Mouse (Mus musculus) T-cell, adult 2 months (primary cell): ENCODE results near the gene Adam6b.
A peak's percentile ranks its signal among the peaks of the same experiment; 100 is the strongest.
"Not testable (repeated sequence)": the region's sequence is repeated elsewhere in the genome, so short reads cannot be mapped to it uniquely, and the experiment has no call there.

Source experiments
- DNase-seq: peaks from one replicate; pipeline ENCODE4 v3.0.0; 2022; ENCODE audit warnings: low spot score

Adam6b gene

DNA sequence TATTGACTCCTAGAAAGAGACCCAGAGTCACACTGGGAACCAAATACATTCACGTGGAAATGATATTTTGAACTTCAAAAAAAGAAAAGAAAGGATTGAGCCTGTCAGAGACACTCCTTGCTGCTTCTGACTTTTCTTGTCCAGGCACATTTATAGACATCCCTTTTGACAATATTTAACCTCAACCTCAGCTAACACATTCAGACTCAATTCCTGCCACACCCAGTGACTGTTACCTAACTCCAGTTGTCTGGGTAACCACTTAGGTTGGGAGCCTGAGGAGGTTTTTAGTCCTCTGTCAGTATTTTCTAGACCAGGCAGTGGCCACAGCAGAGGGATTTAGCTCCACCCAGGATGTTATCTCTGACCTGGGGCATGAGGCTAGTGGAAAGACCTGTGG lies at the start of gene Adam6b:
TSS of gene Adam6b (plus strand) at position 301 of the 400 bp plus-strand sequence.
- DNase-seq: not testable (repeated sequence)

DNA sequence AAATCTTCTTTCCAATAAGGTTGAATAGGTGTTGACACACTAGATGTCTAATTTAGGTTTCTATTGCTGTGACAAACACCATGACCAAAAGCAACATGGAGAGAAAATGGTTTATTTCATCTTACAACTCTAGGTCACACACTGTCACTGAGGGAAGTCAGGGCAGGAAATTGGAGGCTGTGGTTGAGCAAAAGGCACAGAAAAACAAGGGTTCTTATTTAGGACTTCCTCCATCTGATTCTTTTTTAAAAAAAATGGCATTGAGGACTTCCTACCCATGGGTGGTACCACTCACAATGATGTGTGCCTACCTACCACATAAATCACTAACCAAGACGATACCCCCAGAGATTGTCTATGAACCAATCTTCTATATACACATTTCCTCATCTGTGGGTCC lies 43.2 kb upstream of the Adam6b start:
- peak; percentile 79 for DNase-seq

DNA sequence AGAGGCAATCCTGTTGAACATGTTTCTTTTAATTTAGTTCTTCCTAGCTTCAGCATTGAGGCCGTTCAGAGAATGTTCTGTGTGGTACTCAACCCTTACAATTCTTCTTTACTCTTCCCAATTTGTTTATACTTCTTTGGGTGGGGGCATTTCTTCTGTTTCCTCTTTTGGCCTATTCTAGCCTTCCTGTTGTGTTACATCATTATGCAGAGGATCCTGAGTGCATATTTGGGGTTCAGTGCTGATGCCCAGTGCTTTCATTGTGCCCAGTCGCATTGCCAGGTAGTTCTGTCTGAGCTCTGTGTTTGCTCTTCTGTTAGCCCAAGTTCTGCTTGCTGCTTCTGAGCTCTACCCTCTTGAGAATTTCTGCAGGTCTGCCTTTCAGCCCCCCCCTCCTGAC lies 13.1 kb upstream of the Adam6b start:
- no peak for DNase-seq

DNA sequence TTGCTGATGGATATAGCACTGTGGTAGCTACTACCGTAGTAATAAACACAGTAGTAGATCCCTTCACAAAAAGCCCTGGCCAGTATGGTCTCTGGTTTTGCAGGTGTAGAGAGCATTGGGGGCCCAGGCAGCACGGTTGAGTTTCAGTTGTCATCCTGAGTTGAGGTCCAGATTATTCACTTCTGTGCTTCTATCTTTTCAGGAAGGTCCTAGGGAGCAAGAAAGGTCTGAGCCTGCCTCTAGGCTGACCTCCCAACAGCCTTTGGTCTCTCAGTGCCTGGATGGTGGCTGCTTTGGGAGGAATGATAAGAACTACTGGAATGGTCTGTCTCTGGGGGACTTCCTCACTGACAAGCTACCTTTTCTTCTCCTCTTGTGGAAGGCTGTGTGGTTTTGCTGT lies 7.2 kb upstream of the Adam6b start:
- DNase-seq: no peak

DNA sequence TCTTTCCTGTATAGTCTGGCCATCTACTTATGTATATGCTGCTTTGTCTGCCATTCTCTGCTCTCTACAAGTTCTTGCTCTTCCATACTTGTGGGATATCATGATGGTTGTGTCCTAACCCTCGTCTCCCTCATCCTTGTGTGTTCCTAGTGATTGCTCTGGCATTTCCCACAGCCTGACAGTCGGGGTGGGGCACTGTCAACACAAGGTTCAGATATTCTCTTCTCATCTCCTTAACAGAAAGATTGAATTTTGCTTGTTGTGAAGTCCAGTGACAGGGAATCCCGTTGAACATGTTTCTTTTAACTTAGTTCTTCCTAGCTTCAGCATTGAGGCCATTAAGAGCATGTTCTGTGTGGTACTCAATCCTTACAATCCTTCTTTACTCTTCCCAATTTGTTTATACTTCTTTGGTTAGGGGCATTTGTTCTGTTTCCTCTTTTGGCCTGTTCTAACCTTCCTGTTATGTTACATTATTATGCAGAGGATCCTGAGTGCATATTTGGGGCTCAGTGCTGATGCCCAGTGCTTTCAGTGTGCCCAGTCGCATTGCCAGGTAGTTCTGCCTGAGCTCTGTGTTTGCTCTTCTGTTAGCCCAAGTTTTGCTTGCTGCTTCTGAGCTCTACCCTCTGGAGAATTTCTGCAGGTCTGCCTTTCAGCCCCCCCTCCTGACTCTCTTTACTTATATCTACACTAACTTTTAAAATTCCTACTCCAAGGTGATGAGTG lies 6.5 kb upstream of the Adam6b start:
- no peak for DNase-seq

DNA sequence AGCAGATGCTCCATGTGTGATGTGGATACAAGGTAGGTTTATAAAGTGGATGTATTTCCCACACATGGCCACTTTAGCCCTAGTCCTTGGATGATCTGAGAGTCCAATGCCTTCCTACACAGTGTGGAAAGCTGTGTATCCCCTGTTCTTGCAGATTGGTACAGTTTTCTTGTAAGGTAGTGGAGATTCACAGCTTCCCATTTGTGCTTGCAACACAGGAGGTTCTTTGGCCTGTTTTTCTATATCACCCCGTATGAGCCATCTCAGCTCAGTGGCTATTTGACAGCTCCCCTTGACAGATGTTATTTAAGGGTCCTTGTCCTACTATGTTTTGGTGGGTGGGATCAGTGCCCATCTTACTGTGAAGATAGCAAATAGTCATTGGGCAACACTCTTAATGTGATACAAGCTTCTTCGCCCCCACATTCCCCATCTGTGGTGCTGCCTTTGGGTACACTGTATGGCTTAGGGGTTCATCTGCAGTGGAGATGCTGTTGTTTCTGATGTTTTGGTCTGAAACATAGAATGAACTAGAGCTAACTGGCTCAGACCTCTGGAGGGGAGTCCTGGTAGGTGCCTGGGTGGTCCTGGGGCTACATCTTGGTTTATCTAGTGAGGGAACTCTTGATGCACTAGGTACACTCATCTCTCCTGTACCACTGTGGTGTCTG lies 5.7 kb upstream of the Adam6b start:
- no peak for DNase-seq

DNA sequence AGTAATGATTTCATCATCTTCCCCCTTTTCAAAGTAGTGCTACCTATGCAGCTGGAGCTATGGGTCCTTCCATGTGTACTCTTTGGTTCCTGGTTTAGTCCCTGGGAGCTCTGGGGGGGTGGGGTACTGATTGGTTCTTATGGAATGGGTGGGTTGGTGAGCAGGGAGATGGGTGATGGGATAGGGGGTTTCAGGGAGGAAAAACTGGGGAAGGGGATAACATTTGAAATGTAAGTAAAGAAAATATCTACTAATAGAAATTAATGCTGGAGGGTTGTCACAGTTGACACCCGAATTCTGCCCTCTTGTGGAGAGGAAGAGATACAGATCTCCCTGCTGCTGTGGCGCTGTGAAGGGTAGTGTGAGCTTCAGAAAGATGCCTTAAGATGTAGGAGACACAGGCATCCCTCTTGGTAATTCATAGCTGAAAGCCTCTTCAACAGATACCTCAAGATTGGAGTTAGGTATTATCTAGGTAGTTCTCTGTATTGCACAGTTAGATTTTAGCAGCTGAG lies 4.3 kb upstream of the Adam6b start:
- DNase-seq: peak; percentile 32

DNA sequence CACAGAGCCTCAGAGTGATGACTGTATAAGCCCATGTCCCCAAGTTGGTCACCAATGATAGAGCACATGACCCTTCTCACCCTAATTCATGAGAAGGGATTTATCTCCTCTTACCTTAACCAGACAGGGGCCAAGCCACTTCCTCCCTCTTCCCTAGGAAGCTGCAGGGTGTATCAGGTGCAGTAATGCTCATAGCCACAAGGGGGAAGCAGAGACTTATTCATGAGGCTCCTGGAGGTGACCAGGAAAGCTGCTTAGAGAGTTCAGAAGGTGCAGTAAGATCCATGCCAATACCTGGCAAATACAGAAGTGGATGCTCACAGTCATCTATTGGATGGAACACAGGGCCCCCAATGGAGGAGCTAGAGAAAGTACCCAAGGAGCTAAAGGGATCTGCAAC lies 1.6 kb upstream of the Adam6b start:
- peak; percentile 74 for DNase-seq

DNA sequence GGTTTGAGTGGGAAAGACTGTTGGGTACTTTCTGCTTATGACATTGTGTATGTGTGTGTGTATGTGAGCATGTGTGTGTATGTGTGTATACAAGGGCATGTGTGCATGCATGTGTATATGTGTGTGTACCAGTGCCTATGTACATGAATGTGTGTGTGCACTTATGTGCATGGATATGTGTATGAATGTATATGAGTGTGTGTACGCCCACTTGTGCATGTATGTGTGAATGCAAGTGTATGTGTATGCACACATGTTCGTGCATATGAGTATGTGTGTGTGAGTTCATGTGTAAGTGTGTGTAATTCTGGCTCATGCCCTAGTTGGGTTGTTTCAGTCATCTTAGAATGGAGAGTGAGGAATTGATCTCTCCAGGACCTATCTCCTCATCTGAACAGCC lies 36.6 kb downstream of the Adam6b start:
- DNase-seq: no peak
